Mouse (Mus musculus) retina, postnatal 7 days (tissue): ENCODE measurements around the gene Ppp1r9a.

Experiments
- DNase-seq: peaks from one replicate; pipeline ENCODE4 v3.0.0-alpha.2; 2012; ENCODE audit warnings: low read depth, low spot score

Gene Ppp1r9a

GRCm38 (mm10) chr6:5103769-5104168 lies 201.1 kb downstream of the Ppp1r9a start:
- DNase-seq = no peak

DNA sequence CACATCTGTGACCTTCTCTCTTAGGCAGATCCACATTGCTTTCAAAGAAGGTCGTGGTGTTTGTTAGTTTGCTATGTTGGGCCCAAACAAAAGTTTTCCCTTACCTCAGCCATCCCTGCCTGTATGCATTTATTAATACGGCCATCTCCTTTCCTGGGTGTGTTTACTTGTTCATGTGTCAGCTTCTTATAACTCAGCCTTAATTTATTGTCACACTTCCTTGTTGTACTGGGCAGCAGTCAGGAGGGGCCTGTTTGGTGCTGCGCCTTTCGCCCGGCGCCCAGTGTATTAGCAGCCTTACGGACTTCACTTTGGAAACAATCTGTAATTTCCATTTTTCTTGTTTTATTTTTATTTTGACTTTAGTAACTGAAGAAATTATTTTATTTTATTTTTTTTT lies 201.5 kb downstream of the Ppp1r9a start:
- DNase-seq = no peak

DNA sequence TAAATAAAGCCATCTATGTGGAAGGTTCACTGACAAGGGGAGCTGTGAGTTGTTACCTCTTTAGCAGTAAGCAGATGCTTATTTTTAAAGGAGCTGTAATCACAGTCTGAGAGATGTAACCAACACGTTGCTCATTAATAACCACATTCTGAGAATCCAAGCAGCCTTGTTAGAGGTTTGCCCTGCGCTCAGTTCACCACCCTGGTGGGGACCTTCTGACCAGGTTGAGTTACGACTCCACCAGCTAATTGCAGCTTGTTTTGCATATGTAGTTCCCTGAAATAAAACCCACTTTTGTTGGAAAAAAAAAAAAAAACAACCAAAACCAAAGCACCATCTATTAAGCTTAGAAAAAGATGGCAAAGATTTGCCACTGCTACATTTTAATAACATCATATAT lies 205.8 kb downstream of the Ppp1r9a start:
- no peak for DNase-seq

DNA sequence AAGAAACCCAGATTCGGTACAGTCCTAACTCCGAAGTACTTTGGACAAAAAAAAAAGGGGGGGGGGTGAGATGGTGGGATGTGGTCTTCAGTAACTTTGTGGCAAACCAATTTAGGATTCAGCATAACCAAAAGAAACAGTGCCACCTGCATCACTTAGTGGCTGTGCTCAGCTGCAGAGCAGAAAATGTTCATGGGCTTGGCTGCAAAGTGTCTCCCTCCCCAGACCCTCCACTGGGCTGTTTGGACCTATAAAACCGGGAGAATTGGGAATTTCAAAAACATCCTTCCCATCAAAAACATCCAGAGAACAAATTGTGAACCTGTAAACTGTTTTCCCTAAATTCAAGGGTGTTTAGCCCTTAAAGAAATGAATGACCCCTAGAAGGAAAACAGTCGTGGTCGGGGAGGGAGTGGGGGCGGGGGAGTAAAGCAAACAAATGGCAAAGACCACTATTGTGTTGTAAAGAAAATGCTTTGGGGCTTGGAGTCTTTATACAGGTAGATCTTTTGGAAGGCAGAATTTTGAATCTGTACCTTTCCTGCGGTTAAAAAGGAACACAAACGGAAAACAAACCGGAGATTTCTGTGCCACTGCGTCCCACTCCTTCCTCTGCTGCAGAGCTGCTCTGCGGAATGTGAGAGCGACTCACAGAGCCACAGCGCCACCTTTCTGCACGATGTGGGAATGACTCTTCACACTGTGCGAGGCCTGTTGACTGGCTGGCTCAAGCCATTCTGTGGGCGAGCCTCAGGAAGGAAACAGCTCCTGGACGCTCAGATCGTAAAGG lies 207.4 kb downstream of the Ppp1r9a start:
- DNase-seq = peak; percentile 75

- DNase-seq = no peak
These were observed 208.0 kb downstream of the Ppp1r9a start for GRCm38 (mm10) chr6:5110715-5111048.

GRCm38 (mm10) chr6:5113103-5113502 lies 210.4 kb downstream of the Ppp1r9a start:
- no peak for DNase-seq

DNA sequence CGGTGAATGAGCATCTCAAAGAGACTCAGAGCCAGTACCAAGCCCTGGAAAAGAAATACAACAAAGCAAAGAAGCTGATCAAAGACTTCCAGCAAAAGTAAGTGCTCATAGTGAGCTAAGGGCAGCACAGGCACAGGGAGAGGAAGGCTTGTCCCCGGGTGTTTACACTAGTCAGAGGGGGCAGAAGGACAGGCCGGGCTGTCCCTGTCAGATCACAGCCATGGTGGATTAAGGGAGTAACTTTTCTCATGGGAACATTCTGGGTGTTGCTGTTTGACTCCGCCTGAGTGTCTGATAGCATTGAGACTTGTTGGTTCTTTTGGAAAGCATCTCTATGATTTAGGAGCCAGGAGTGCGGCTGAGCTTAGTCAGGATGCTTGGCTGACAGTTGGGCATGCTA lies 211.0 kb downstream of the Ppp1r9a start:
- DNase-seq = no peak

DNA sequence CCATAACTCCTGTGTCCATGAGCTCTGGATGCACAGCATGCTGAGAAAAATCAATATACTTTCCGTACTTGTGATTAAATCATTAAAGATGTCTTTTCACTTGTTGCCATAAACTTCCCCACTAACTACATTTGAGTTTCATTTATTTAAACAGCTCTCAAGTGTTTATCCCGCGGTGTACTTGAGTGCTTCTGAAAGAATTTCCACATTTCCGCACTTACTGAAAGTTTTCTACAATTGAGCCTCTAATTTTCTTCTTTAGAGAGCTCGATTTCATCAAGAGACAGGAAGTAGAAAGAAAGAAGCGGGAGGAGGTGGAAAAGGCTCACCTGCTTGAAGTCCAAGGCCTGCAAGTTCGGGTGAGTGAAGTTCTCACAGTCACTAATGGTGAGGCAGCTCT lies 212.1 kb downstream of the Ppp1r9a start:
- DNase-seq = no peak

DNA sequence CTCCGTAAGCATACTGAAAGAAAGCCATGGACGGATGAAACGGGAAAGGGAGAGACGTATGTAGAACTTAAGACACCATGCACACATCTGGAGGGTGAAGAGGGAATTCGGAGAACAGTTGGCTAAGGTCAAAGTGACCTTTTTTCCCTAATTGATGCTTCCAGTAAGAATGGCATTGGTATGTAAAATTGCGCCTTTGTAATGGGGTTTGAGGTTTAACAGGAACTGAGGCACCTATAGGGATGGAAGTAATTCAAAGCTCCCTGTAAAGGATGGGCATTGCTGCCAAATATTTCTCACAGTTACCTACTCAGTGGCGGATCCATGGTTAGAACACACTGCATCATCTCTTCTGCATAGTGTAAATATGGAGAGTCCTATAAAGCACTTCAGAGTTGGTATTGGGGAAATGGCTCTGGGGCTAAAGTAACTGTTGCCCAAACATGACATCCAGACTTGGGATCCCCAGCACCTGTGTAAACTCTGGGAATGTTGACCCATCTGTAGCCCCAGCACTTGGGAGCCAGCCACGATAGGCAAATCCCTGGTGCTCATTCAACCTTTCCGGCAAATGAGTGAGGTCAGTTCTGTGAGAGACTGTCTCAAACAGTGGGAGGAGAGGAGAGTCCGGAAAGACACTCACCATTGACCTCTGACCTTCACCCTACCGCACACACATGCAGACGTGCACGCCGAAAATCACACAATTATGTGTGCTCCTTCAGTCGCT lies 216.6 kb downstream of the Ppp1r9a start:
- no peak for DNase-seq

DNA sequence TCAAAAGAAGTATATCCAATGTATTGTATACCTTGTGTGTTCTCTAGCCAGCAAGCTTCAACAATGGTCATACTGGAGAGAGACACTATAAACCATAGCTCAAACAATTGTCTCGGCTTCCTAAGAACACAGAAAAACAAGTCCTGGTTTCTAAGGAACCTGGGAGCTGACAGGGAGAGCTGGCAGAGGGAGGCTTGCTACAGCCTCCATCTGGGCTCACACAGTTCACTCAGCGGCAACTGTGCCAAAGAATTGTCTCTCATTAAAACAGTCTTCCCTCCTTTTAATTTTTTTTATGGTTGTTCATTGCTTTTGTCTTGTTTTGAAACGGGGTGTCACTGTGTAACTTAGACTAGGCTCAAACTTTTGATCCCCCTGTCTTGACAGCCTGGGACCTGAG lies 217.5 kb downstream of the Ppp1r9a start:
- no peak for DNase-seq

GRCm38 (mm10) chr6:5129364-5130093 lies 226.8 kb downstream of the Ppp1r9a start:
- DNase-seq = no peak

DNA sequence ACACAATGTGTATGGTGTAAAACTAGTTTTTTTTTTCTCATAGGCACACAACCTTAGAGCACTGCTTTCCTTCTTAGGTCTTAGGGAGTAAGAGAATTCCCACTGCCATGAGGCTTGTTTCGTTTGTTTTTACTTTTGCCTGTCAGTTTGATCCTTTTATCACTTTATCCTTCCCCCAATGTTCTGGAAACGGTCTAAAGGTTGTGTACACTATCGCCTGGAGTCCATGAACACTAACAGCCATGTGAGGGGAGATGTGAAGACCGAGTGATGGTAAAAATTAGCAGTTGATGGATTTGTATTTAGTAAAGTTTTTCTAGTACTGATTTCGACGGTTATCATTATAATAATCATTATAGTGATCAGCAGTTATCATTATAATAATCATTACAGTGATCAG lies 232.3 kb downstream of the Ppp1r9a start:
- DNase-seq = no peak

GRCm38 (mm10) chr6:5136046-5136445 lies 233.3 kb downstream of the Ppp1r9a start:
- no peak for DNase-seq

DNA sequence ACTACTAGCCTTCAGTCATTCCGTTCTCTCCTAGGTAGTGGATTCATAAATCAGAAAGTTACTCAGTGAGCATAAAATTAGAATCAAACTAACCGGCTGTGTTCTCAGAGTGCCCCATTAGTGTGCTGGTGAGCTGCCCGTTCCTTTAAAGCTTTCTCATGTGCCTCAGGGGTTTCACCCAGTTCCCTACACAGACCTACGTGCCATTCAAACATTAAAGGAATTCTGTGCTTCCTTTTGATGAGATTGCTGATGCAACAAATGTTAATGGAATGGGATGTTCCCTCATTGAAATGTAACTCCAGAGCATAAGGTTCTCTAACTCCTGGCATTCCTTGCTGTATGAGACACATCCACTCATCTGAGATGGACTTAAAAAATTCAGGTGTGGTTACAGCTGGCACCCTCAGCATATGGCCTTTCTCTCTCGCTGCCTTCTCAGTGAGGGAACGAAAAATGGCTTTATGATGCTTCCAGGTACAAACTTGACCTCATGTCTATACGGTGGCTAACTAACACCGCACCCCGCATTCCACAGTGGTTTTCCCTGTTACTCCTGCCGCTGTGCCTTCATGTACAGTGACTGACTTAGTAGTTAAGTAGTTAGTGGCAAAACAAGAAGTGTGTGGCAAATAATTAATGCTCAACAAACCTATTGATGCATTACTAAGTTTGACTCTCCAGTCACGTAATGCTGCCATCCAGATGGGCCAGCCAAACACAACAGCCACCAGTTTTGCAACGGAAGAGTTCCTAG lies 236.3 kb downstream of the Ppp1r9a start:
- DNase-seq = no peak

- DNase-seq = no peak
These were observed 236.9 kb downstream of the Ppp1r9a start for GRCm38 (mm10) chr6:5139666-5140065.

DNA sequence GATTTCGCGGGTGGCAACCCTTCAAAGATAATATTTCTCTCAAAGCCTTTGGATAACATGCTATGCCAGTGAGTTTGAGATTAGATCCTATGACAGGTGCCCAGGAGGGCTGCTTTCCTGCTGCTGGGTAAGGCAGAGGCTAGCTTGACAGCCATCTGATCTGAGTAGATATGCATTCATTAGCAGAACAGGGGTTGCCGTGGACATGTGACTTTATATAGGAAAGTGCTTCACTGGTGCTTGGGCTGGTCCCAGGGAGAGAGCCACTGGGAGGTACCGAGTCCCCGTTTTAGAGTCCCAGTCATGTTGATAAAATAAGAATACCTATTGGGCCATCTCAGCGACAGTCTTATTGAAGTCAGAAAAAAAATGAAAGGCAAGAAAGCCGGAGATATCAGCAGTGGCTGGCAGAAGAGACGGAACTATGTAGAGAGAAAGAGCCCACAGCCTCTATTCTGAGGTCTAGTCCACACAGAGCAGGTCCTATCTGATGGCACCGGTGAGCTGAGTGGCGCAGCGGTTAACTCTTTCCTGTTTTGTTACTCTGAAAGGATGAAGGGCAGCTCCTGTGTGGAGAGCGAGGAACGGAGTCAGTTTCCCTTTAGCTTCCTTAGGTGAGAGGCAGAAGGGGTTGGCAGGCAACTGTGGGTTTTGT lies 244.9 kb downstream of the Ppp1r9a start:
- no peak for DNase-seq

GRCm38 (mm10) chr6:5149941-5150340 lies 247.2 kb downstream of the Ppp1r9a start:
- no peak for DNase-seq

DNA sequence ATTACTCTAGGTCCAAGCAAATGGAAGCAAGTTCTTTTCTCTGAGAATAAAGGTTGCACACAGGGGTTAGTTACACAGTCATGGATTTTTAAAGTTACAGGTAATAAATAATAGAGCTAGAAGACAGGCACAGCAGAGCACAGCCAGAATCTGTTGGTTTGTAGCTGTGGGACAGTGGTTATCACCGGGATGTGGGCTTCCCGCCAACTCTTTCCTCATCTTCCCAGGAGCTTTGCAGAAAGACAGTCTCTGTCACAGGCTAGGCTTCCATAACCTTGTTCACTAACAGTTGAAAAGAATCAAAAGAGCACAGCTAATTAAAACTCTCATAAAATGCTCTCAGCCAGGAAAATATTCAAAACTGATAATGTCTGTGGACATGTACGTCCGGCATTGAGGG lies 248.5 kb downstream of the Ppp1r9a start:
- DNase-seq = no peak

DNA sequence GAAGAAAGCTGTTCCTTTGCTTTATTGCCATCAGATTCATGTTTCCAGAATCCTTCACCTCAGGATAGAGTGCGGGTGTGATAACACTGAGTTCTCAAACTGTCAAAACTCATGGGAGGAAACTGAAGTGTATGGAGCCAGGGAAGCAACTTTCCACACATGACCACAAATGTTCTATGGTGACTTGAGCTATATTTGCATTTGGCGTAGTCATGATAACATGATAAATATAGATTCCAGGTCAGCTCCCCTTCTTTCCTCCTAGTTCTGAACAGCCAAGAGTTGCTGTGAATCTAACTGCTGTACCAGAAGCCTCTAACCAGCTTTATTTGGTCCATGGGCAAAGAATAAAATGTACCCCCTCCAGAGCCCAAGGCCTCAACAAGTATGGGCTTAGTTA lies 249.5 kb downstream of the Ppp1r9a start:
- DNase-seq = no peak

DNA sequence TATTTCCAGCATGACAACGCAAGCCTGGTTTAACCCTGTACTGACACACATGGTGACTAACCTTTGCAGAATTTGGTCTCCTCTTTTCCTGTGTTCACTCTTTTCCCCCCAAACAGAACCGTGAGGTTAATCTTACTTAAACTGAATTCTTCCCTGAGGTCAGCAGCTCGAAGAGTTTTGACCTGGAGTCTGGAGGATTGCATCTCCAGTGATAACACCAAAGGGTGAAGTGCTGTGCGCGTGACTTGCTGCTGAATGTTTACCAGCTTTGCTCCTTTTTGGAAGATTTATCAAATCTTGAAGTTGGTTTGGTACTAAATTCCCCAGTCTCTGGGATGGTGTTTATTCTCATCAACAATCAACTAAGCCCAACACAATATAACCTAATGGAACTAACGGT lies 252.1 kb downstream of the Ppp1r9a start:
- DNase-seq = no peak

DNA sequence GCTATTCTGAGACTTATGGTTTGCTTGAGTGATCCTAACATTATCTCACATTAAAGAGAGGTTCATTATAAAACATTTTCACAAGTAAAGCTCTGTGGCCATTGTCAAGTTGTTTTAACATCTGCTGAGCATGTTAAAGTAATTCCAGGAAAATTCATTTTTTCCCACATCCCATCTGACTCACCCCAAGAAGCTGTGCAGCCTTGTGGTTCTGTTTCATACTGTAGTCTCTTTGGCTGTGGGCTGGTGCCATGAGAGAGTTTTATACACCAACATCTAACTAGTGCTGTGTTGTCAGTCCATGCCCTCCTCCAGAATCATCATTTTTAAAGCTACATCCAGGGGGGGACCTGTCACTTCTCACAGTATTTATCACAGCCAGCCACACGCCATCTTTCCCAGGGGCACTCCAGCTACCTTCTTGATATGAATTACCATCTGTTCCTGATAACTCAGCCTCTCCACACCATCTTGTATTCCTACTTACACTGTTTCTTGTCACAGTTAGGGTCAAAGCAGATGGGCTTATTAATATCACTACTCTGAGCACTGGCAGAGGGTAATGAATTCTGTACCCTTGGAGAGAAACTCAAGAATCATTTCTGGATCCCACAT lies 252.7 kb downstream of the Ppp1r9a start:
- DNase-seq = no peak
